Mouse (Mus musculus): ENCODE results near the gene Emsy.

DNA sequence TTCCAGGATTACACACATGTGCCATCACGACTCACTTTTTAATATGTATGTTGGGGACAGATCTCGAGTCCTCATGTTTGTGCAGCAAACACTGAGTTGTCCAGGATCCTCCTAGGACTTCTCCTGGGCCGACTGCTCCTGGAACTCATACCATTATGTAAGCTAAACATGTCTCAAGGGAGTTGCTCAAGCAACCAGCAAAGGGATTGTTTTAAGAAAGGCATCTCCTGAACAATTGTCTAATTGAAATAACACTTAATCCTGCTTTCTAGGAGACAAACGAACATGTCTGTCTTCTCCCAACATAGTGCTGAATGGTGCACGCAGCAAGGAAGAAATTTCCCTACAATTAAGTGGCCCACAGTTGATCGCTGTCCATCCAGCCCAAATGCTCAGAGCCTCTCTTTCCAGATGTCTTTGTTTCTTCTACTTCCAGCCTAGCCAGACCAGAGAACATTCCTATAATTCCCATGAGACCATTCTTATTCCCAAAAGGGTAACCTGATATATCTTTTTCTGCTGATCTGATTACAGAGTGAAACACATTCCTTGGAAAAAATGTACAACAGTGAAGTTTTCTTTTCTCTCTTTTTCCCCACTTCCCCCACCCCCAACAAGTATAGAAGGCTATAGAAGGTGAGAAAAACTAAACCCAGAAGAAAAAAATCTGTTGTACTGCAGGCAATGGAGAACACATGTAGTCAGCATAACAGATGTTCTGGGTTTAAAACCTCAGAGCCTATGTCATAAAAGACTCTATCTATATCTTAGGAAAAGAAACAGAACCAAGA lies 11.6 kb upstream of the Emsy start:
- no peak for TF ChIP-seq CTCF (IDR thresholded peaks at IDR 0.05; ENCODE audit: extremely low read depth, insufficient read depth, low read length)
- TF ChIP-seq POLR2A (IDR thresholded peaks at IDR 0.05; ENCODE audit: extremely low read depth, insufficient read depth, low read length): no peak
